16 mouse cellular contexts compared by ENCODE assay signal in the genomic region with DNA sequence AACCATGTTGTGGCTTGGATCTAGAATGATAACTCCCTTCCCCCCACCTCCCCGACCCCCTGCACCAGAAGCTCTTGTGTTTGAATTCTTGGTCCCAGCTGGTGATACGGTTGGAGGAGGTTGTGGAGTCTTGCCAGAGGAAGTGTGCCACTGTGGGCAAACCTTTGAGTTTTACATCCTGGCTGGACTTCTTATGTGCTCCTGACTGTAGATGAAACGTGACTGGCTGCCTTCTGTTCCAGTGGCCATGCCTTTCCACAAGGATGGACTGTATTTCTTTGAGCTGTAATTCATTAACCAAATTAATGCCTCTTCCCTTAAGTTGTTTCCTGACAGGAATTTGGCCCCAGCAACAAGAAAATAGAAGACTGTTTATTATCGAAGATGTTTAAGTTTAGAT.
"Had no signal": no experiment of that assay in that cellular context is flagged by ENCODE, and none has a peak within 500 bp of the region (broad histone marks: within the 10 kb centered on the region; RNA-seq: fewer than 3 reads in every experiment).

No protein-coding gene starts in this region.

- H3K4me1 ChIP-seq: hindbrain, embryonic 15.5 days; limb, embryonic 10.5 days; liver, embryonic 15.5 days; megakaryocyte, embryonic 14.5 days; midbrain, embryonic 15.5 days; neural tube, embryonic 12.5 days; stomach, embryonic 15.5 days had no signal

- H3K36me3 ChIP-seq: hindbrain, embryonic 15.5 days; limb, embryonic 10.5 days; liver, embryonic 15.5 days; midbrain, embryonic 15.5 days; neural tube, embryonic 12.5 days; stomach, embryonic 15.5 days had no signal

- H3K9me3 ChIP-seq: hindbrain, embryonic 15.5 days; limb, embryonic 10.5 days; liver, embryonic 15.5 days; megakaryocyte, embryonic 14.5 days; midbrain, embryonic 15.5 days; neural tube, embryonic 12.5 days; stomach, embryonic 15.5 days had no signal

- H3K4me2 ChIP-seq: hindbrain, embryonic 15.5 days; liver, embryonic 11.5 days; liver, embryonic 15.5 days; midbrain, embryonic 11.5 days; midbrain, embryonic 15.5 days; neural tube, embryonic 12.5 days; stomach, embryonic 15.5 days had no signal

- H3K27ac ChIP-seq: hindbrain, embryonic 15.5 days; left cerebral cortex, adult 2 months; limb, embryonic 10.5 days; liver, embryonic 15.5 days; macrophage; midbrain, embryonic 15.5 days; neural tube, embryonic 12.5 days; stomach, embryonic 15.5 days had no signal

- H3K27me3 ChIP-seq: hindbrain, embryonic 15.5 days; midbrain, embryonic 15.5 days; neural tube, embryonic 12.5 days; stomach, embryonic 15.5 days had no signal

- H3K4me3 ChIP-seq: hindbrain, embryonic 15.5 days; left cerebral cortex, adult 2 months; limb, embryonic 10.5 days; liver, embryonic 15.5 days; megakaryocyte, embryonic 14.5 days; midbrain, embryonic 15.5 days; neural tube, embryonic 12.5 days; stomach, embryonic 15.5 days had no signal

- H3K9ac ChIP-seq: hindbrain, embryonic 15.5 days; liver, embryonic 15.5 days; midbrain, embryonic 15.5 days; neural tube, embryonic 12.5 days; stomach, embryonic 15.5 days had no signal

- ATAC-seq: lung, postnatal 0 days; midbrain, embryonic 15.5 days had no signal

- DNase-seq: lung, adult 2 months; spleen, adult 18-20 months; thymus, adult 2 months; thymus, postnatal 25 days had no signal
